Mouse (Mus musculus): ENCODE measurements around the gene Npcd. TPM values are rescaled to one million over a fixed set of nuclear protein-coding genes. Genes with fewer than 3 reads are reported as not detected.
A peak's percentile ranks its signal among the peaks of the same experiment; 100 is the strongest.

Gene Npcd
- polyA plus RNA-seq, 1 experiment from 2014 or later: 0.26 TPM

- WGBS: 80% methylated on average over 2 of the region's 2 CpGs
- Histone ChIP-seq H3K4me1 (replicated peaks; ENCODE audit: control insufficient read depth, insufficient read depth, low read length) (peaks cover 2% of the 10 kb centered on the region; the same call in 1 of the 2 replicates), H3K36me3 (ENCODE audit: control insufficient read depth, insufficient read depth, low read length) (no peaks in the 10 kb centered on the region), H3K27ac (ENCODE audit: low read depth, low read length) (no peak overlapping the region), H3K9ac (ENCODE audit: low read depth, low read length) (no peak overlapping the region), H3K4me2 (replicated peaks; ENCODE audit: low read depth, low read length) (no peak overlapping the region), H3K9me3 (ENCODE audit: control insufficient read depth, low read length) (no peaks in the 10 kb centered on the region), H3K27me3 (ENCODE audit: control insufficient read depth, insufficient read depth, low read length) (peaks cover 45% of the 10 kb centered on the region), H3K4me3 (ENCODE audit: low read depth, low read length) (no peak overlapping the region)
- ATAC-seq (ENCODE audit: low FRiP score) (no peak), DNase-seq (ENCODE audit: low spot score) (no peak)
Measured at GRCm38 (mm10) chr15:79801646-79802045, 32.4 kb downstream of the Npcd start.

GRCm38 (mm10) chr15:79800701-79801100 is 33.3 kb downstream of the Npcd start:
- Histone ChIP-seq H3K4me1 (replicated peaks; ENCODE audit: control insufficient read depth, insufficient read depth, low read length) (peaks cover 2% of the 10 kb centered on the region; the same call in 1 of the 2 replicates), H3K4me2 (replicated peaks; ENCODE audit: low read depth, low read length) (no peak overlapping the region), H3K27me3 (ENCODE audit: control insufficient read depth, insufficient read depth, low read length) (peaks cover 37% of the 10 kb centered on the region), H3K36me3 (ENCODE audit: control insufficient read depth, insufficient read depth, low read length) (no peaks in the 10 kb centered on the region), H3K9me3 (ENCODE audit: control insufficient read depth, low read length) (no peaks in the 10 kb centered on the region), H3K9ac (ENCODE audit: low read depth, low read length) (no peak overlapping the region), H3K27ac (ENCODE audit: low read depth, low read length) (no peak overlapping the region), H3K4me3 (ENCODE audit: low read depth, low read length) (no peak overlapping the region)
- ATAC-seq (ENCODE audit: low FRiP score) (no peak), DNase-seq (ENCODE audit: low spot score) (no peak)
- 55% methylated on average over 11 of the region's 11 CpGs for WGBS

GRCm38 (mm10) chr15:79798591-79798990 is 35.4 kb downstream of the Npcd start:
- ATAC-seq (ENCODE audit: low FRiP score) (no peak), DNase-seq (ENCODE audit: low spot score) (no peak)
- Histone ChIP-seq H3K27ac (ENCODE audit: low read depth, low read length) (no peak overlapping the region), H3K9ac (ENCODE audit: low read depth, low read length) (no peak overlapping the region), H3K27me3 (ENCODE audit: control insufficient read depth, insufficient read depth, low read length) (peaks cover 21% of the 10 kb centered on the region), H3K9me3 (ENCODE audit: control insufficient read depth, low read length) (no peaks in the 10 kb centered on the region), H3K4me2 (replicated peaks; ENCODE audit: low read depth, low read length) (no peak overlapping the region), H3K4me3 (ENCODE audit: low read depth, low read length) (no peak overlapping the region), H3K4me1 (replicated peaks; ENCODE audit: control insufficient read depth, insufficient read depth, low read length) (peaks cover 2% of the 10 kb centered on the region; the same call in 1 of the 2 replicates), H3K36me3 (ENCODE audit: control insufficient read depth, insufficient read depth, low read length) (no peaks in the 10 kb centered on the region)
- 90% methylated on average over 10 of the region's 10 CpGs for WGBS

- Histone ChIP-seq H3K27ac (ENCODE audit: low read depth, low read length) (no peak overlapping the region), H3K36me3 (ENCODE audit: control insufficient read depth, insufficient read depth, low read length) (no peaks in the 10 kb centered on the region), H3K9ac (ENCODE audit: low read depth, low read length) (no peak overlapping the region), H3K4me1 (replicated peaks; ENCODE audit: control insufficient read depth, insufficient read depth, low read length) (0 out of 2 replicates have a peak, but pooled peaks cover 2% of the 10 kb centered on the region), H3K27me3 (ENCODE audit: control insufficient read depth, insufficient read depth, low read length) (peaks cover 14% of the 10 kb centered on the region), H3K4me3 (ENCODE audit: low read depth, low read length) (no peak overlapping the region), H3K4me2 (replicated peaks; ENCODE audit: low read depth, low read length) (no peak overlapping the region), H3K9me3 (ENCODE audit: control insufficient read depth, low read length) (no peaks in the 10 kb centered on the region)
- DNase-seq (ENCODE audit: low spot score) (no peak), ATAC-seq (ENCODE audit: low FRiP score) (no peak)
- 82% methylated on average over 8 of the region's 8 CpGs for WGBS
Measured at GRCm38 (mm10) chr15:79797680-79798079, 36.4 kb downstream of the Npcd start.

GRCm38 (mm10) chr15:79797096-79797495 is 36.9 kb downstream of the Npcd start:
- DNase-seq (ENCODE audit: low spot score): no peak
- WGBS: 83% methylated on average over 7 of the region's 7 CpGs
- ATAC-seq (ENCODE audit: low FRiP score): no peak
- Histone ChIP-seq H3K4me2 (replicated peaks; ENCODE audit: low read depth, low read length) (no peak overlapping the region), H3K27me3 (ENCODE audit: control insufficient read depth, insufficient read depth, low read length) (peaks cover 8% of the 10 kb centered on the region; the same call in 1 of the 2 replicates), H3K36me3 (ENCODE audit: control insufficient read depth, insufficient read depth, low read length) (no peaks in the 10 kb centered on the region), H3K9me3 (ENCODE audit: control insufficient read depth, low read length) (no peaks in the 10 kb centered on the region), H3K4me3 (ENCODE audit: low read depth, low read length) (no peak overlapping the region), H3K4me1 (replicated peaks; ENCODE audit: control insufficient read depth, insufficient read depth, low read length) (peaks cover 6% of the 10 kb centered on the region), H3K27ac (ENCODE audit: low read depth, low read length) (no peak overlapping the region), H3K9ac (ENCODE audit: low read depth, low read length) (no peak overlapping the region)

- Histone ChIP-seq H3K27me3 (ENCODE audit: control insufficient read depth, insufficient read depth, low read length) (peaks cover 2% of the 10 kb centered on the region; the same call in 1 of the 2 replicates), H3K9ac (ENCODE audit: low read depth, low read length) (no peak overlapping the region), H3K4me1 (replicated peaks; ENCODE audit: control insufficient read depth, insufficient read depth, low read length) (peaks cover 6% of the 10 kb centered on the region), H3K27ac (ENCODE audit: low read depth, low read length) (no peak overlapping the region), H3K4me2 (replicated peaks; ENCODE audit: low read depth, low read length) (no peak overlapping the region), H3K36me3 (ENCODE audit: control insufficient read depth, insufficient read depth, low read length) (no peaks in the 10 kb centered on the region), H3K4me3 (ENCODE audit: low read depth, low read length) (no peak overlapping the region), H3K9me3 (ENCODE audit: control insufficient read depth, low read length) (no peaks in the 10 kb centered on the region)
- no peak for DNase-seq (ENCODE audit: low spot score)
- 93% methylated on average over 12 of the region's 12 CpGs for WGBS
- no peak for ATAC-seq (ENCODE audit: low FRiP score)
Measured at GRCm38 (mm10) chr15:79796256-79796655, 37.8 kb downstream of the Npcd start.

- Histone ChIP-seq H3K4me3 (ENCODE audit: low read depth, low read length) (no peak overlapping the region), H3K9ac (ENCODE audit: low read depth, low read length) (no peak overlapping the region), H3K36me3 (ENCODE audit: control insufficient read depth, insufficient read depth, low read length) (no peaks in the 10 kb centered on the region), H3K27ac (ENCODE audit: low read depth, low read length) (no peak overlapping the region), H3K27me3 (ENCODE audit: control insufficient read depth, insufficient read depth, low read length) (peaks cover 2% of the 10 kb centered on the region; the same call in 1 of the 2 replicates), H3K4me2 (replicated peaks; ENCODE audit: low read depth, low read length) (no peak overlapping the region), H3K4me1 (replicated peaks; ENCODE audit: control insufficient read depth, insufficient read depth, low read length) (peaks cover 4% of the 10 kb centered on the region), H3K9me3 (ENCODE audit: control insufficient read depth, low read length) (no peaks in the 10 kb centered on the region)
- DNase-seq (ENCODE audit: low spot score) (no peak), ATAC-seq (ENCODE audit: low FRiP score) (no peak)
- WGBS: 34% methylated on average over 20 of the region's 20 CpGs
Measured at GRCm38 (mm10) chr15:79794173-79794572, 39.9 kb downstream of the Npcd start.

- Histone ChIP-seq H3K36me3 (ENCODE audit: control insufficient read depth, insufficient read depth, low read length) (no peaks in the 10 kb centered on the region), H3K4me3 (ENCODE audit: low read depth, low read length) (no peak overlapping the region), H3K9me3 (ENCODE audit: control insufficient read depth, low read length) (no peaks in the 10 kb centered on the region), H3K27me3 (ENCODE audit: control insufficient read depth, insufficient read depth, low read length) (peaks cover 2% of the 10 kb centered on the region; the same call in 1 of the 2 replicates), H3K4me1 (replicated peaks; ENCODE audit: control insufficient read depth, insufficient read depth, low read length) (peaks cover 5% of the 10 kb centered on the region), H3K4me2 (replicated peaks; ENCODE audit: low read depth, low read length) (no peak overlapping the region), H3K27ac (ENCODE audit: low read depth, low read length) (no peak overlapping the region), H3K9ac (ENCODE audit: low read depth, low read length) (no peak overlapping the region)
- WGBS: 88% methylated on average over 9 of the region's 9 CpGs
- DNase-seq (ENCODE audit: low spot score) (no peak), ATAC-seq (ENCODE audit: low FRiP score) (no peak)
Measured at GRCm38 (mm10) chr15:79793076-79793475, 41.0 kb downstream of the Npcd start.

GRCm38 (mm10) chr15:79792455-79792854 is 41.6 kb downstream of the Npcd start:
- peak; percentile 62 for DNase-seq (ENCODE audit: low spot score)
- 0 out of 2 replicates have a peak, but pooled peaks have one; percentile 33 for ATAC-seq (ENCODE audit: low FRiP score)
- WGBS: 20% methylated on average over 19 of the region's 19 CpGs
- H3K4me1 ChIP-seq (replicated peaks; ENCODE audit: control insufficient read depth, insufficient read depth, low read length): peaks cover 6% of the 10 kb centered on the region
- peaks cover 2% of the 10 kb centered on the region; the same call in 1 of the 2 replicates for H3K27me3 ChIP-seq (ENCODE audit: control insufficient read depth, insufficient read depth, low read length)
- no peak overlapping the region for H3K4me3 ChIP-seq (ENCODE audit: low read depth, low read length)
- peak overlapping the region; percentile 19 for H3K4me2 ChIP-seq (replicated peaks; ENCODE audit: low read depth, low read length)
- no peak overlapping the region for H3K27ac ChIP-seq (ENCODE audit: low read depth, low read length)
- H3K9me3 ChIP-seq (ENCODE audit: control insufficient read depth, low read length): no peaks in the 10 kb centered on the region
- no peaks in the 10 kb centered on the region for H3K36me3 ChIP-seq (ENCODE audit: control insufficient read depth, insufficient read depth, low read length)
- H3K9ac ChIP-seq (ENCODE audit: low read depth, low read length): no peak overlapping the region
